Mouse (Mus musculus): Measurements from ENCODE around the gene Stxbp3. TPM values are rescaled to one million over a fixed set of nuclear protein-coding genes. Genes with fewer than 3 reads are reported as not detected.
"Not testable (repeated sequence)": the region's sequence is repeated elsewhere in the genome, so short reads cannot be mapped to it uniquely, and the experiment has no call there.

The Stxbp3 gene
- polyA plus RNA-seq, 1 experiment from 2014 or later = 27.8 TPM

- H3K27me3 ChIP-seq (replicated peaks) = no peaks in the 10 kb centered on the region
- no peak overlapping the region for H3K4me3 ChIP-seq
- H3K9me3 ChIP-seq (replicated peaks) = no peaks in the 10 kb centered on the region
- no peak for ATAC-seq (ENCODE audit: insufficient number of reproducible peaks, low FRiP score)
- H3K9ac ChIP-seq = no peak overlapping the region
- peaks cover 11% of the 10 kb centered on the region for H3K4me1 ChIP-seq (replicated peaks)
- no peak overlapping the region for H3K27ac ChIP-seq (ENCODE audit: poor library complexity, severe bottlenecking)
- H3K36me3 ChIP-seq = peaks cover 15% of the 10 kb centered on the region
- H3K4me2 ChIP-seq = no peak overlapping the region
- whole genome bisulfite sequencing = 52% methylated on average over 4 of the region's 4 CpGs
These were observed 359 bp upstream of the Stxbp3 start for GRCm38 (mm10) chr3:108840716-108841054.

GRCm38 (mm10) chr3:108839647-108839999 is 703 bp downstream of the Stxbp3 start:
- no peak for ATAC-seq (ENCODE audit: insufficient number of reproducible peaks, low FRiP score)
- H3K9me3 ChIP-seq (replicated peaks) = no peaks in the 10 kb centered on the region
- H3K4me1 ChIP-seq (replicated peaks) = peaks cover 11% of the 10 kb centered on the region
- no peaks in the 10 kb centered on the region for H3K27me3 ChIP-seq (replicated peaks)
- peak overlapping the region; percentile 85 for H3K9ac ChIP-seq
- WGBS = 6% methylated on average over 8 of the region's 8 CpGs
- H3K4me2 ChIP-seq = peak overlapping the region; percentile 66
- peak overlapping the region; percentile 88 for H3K27ac ChIP-seq (ENCODE audit: poor library complexity, severe bottlenecking)
- peak overlapping the region; percentile 85 for H3K4me3 ChIP-seq
- H3K36me3 ChIP-seq = peaks cover 16% of the 10 kb centered on the region

GRCm38 (mm10) chr3:108838980-108839379 is 1.3 kb downstream of the Stxbp3 start:
- Histone ChIP-seq H3K4me3 (peak overlapping the region; percentile 85), H3K27ac (ENCODE audit: poor library complexity, severe bottlenecking) (no peak overlapping the region), H3K9ac (peak overlapping the region; percentile 56; the same call in 1 of the 2 replicates), H3K4me2 (peak overlapping the region; percentile 62), H3K9me3 (replicated peaks) (no peaks in the 10 kb centered on the region), H3K36me3 (peaks cover 21% of the 10 kb centered on the region), H3K27me3 (replicated peaks) (no peaks in the 10 kb centered on the region), H3K4me1 (replicated peaks) (peaks cover 11% of the 10 kb centered on the region)
- ATAC-seq (ENCODE audit: insufficient number of reproducible peaks, low FRiP score) = no peak
- 55% methylated on average over 7 of the region's 7 CpGs for WGBS

- WGBS = 91% methylated on average over 6 of the region's 6 CpGs
- no peak for ATAC-seq (ENCODE audit: insufficient number of reproducible peaks, low FRiP score)
- Histone ChIP-seq H3K4me3 (no peak overlapping the region), H3K9ac (no peak overlapping the region), H3K9me3 (replicated peaks) (no peaks in the 10 kb centered on the region), H3K27ac (ENCODE audit: poor library complexity, severe bottlenecking) (no peak overlapping the region), H3K4me2 (no peak overlapping the region), H3K36me3 (peaks cover 25% of the 10 kb centered on the region), H3K27me3 (replicated peaks) (no peaks in the 10 kb centered on the region), H3K4me1 (replicated peaks) (peaks cover 11% of the 10 kb centered on the region)
These were observed 3.4 kb downstream of the Stxbp3 start for GRCm38 (mm10) chr3:108836931-108837330.

GRCm38 (mm10) chr3:108833717-108834116 is 6.6 kb downstream of the Stxbp3 start:
- not testable (repeated sequence) for ATAC-seq (ENCODE audit: insufficient number of reproducible peaks, low FRiP score); H3K4me3 ChIP-seq; H3K4me2 ChIP-seq; H3K9ac ChIP-seq; H3K9me3 ChIP-seq (replicated peaks); H3K27ac ChIP-seq (ENCODE audit: poor library complexity, severe bottlenecking); H3K27me3 ChIP-seq (replicated peaks)
- H3K4me1 ChIP-seq (replicated peaks) = peaks cover 17% of the 10 kb centered on the region
- WGBS = 78% methylated on average over 1 of the region's 1 CpGs
- H3K36me3 ChIP-seq = peaks cover 25% of the 10 kb centered on the region

- no peaks in the 10 kb centered on the region for H3K9me3 ChIP-seq (replicated peaks)
- H3K4me2 ChIP-seq = no peak overlapping the region
- WGBS = 92% methylated on average over 6 of the region's 6 CpGs
- no peak overlapping the region for H3K27ac ChIP-seq (ENCODE audit: poor library complexity, severe bottlenecking)
- no peak overlapping the region for H3K9ac ChIP-seq
- no peak overlapping the region for H3K4me3 ChIP-seq
- peaks cover 23% of the 10 kb centered on the region for H3K36me3 ChIP-seq
- H3K27me3 ChIP-seq (replicated peaks) = no peaks in the 10 kb centered on the region
- peaks cover 11% of the 10 kb centered on the region for H3K4me1 ChIP-seq (replicated peaks)
- ATAC-seq (ENCODE audit: insufficient number of reproducible peaks, low FRiP score) = no peak
These were observed 8.6 kb downstream of the Stxbp3 start for GRCm38 (mm10) chr3:108831750-108832149.

- Histone ChIP-seq H3K4me3 (no peak overlapping the region), H3K4me1 (replicated peaks) (peaks cover 11% of the 10 kb centered on the region), H3K9me3 (replicated peaks) (no peaks in the 10 kb centered on the region), H3K27ac (ENCODE audit: poor library complexity, severe bottlenecking) (no peak overlapping the region; the same call in 1 of the 2 replicates), H3K4me2 (0 out of 2 replicates have a peak overlapping the region, but pooled peaks have one; percentile 3), H3K27me3 (replicated peaks) (no peaks in the 10 kb centered on the region), H3K36me3 (peaks cover 23% of the 10 kb centered on the region), H3K9ac (no peak overlapping the region; the same call in 1 of the 2 replicates)
- 65% methylated on average over 11 of the region's 11 CpGs for WGBS
- peak; percentile 51; the same call in 1 of the 2 replicates for ATAC-seq (ENCODE audit: insufficient number of reproducible peaks, low FRiP score)
These were observed 9.8 kb downstream of the Stxbp3 start for GRCm38 (mm10) chr3:108830493-108830892.

- Histone ChIP-seq H3K4me3 (no peak overlapping the region), H3K4me1 (replicated peaks) (0 out of 2 replicates have a peak, but pooled peaks cover 3% of the 10 kb centered on the region), H3K36me3 (peaks cover 55% of the 10 kb centered on the region), H3K4me2 (no peak overlapping the region), H3K9ac (no peak overlapping the region), H3K27ac (ENCODE audit: poor library complexity, severe bottlenecking) (no peak overlapping the region), H3K27me3 (replicated peaks) (no peaks in the 10 kb centered on the region), H3K9me3 (replicated peaks) (no peaks in the 10 kb centered on the region)
- no peak for ATAC-seq (ENCODE audit: insufficient number of reproducible peaks, low FRiP score)
- WGBS = 76% methylated on average over 4 of the region's 4 CpGs
These were observed 24.7 kb downstream of the Stxbp3 start for GRCm38 (mm10) chr3:108815631-108816030.

- Histone ChIP-seq H3K4me3 (no peak overlapping the region), H3K27me3 (replicated peaks) (no peaks in the 10 kb centered on the region), H3K9ac (no peak overlapping the region), H3K27ac (ENCODE audit: poor library complexity, severe bottlenecking) (no peak overlapping the region), H3K9me3 (replicated peaks) (no peaks in the 10 kb centered on the region), H3K4me2 (no peak overlapping the region), H3K4me1 (replicated peaks) (peaks cover 4% of the 10 kb centered on the region; the same call in 1 of the 2 replicates), H3K36me3 (peaks cover 57% of the 10 kb centered on the region)
- ATAC-seq (ENCODE audit: insufficient number of reproducible peaks, low FRiP score) = no peak
- WGBS = 70% methylated on average over 4 of the region's 4 CpGs
These were observed 29.5 kb downstream of the Stxbp3 start for GRCm38 (mm10) chr3:108810747-108811263.

GRCm38 (mm10) chr3:108805622-108806021 is 34.7 kb downstream of the Stxbp3 start:
- no peak overlapping the region for H3K27ac ChIP-seq (ENCODE audit: poor library complexity, severe bottlenecking)
- H3K36me3 ChIP-seq = peaks cover 72% of the 10 kb centered on the region

GRCm38 (mm10) chr3:108798375-108798774 is 42.0 kb downstream of the Stxbp3 start:
- no peak for ATAC-seq (ENCODE audit: insufficient number of reproducible peaks, low FRiP score)
- WGBS = 92% methylated on average over 2 of the region's 2 CpGs
- peaks cover 81% of the 10 kb centered on the region for H3K36me3 ChIP-seq

More at GRCm38 (mm10) chr3:108805622-108806021, 34.7 kb downstream of the Stxbp3 start:
- Histone ChIP-seq H3K4me1 (replicated peaks) (peaks cover 10% of the 10 kb centered on the region), H3K9ac (no peak overlapping the region), H3K4me2 (no peak overlapping the region), H3K27me3 (replicated peaks) (no peaks in the 10 kb centered on the region), H3K9me3 (replicated peaks) (no peaks in the 10 kb centered on the region), H3K4me3 (no peak overlapping the region)
- WGBS = 77% methylated on average over 5 of the region's 5 CpGs
- ATAC-seq (ENCODE audit: insufficient number of reproducible peaks, low FRiP score) = no peak

GRCm38 (mm10) chr3:108797723-108798122 is 42.6 kb downstream of the Stxbp3 start:
- 0 out of 2 replicates have a peak, but pooled peaks cover 2% of the 10 kb centered on the region for H3K4me1 ChIP-seq (replicated peaks)
- no peak overlapping the region for H3K27ac ChIP-seq (ENCODE audit: poor library complexity, severe bottlenecking)
- 87% methylated on average over 6 of the region's 6 CpGs for WGBS
- no peak overlapping the region for H3K4me2 ChIP-seq
- H3K36me3 ChIP-seq = peaks cover 76% of the 10 kb centered on the region
- H3K27me3 ChIP-seq (replicated peaks) = no peaks in the 10 kb centered on the region
- no peaks in the 10 kb centered on the region for H3K9me3 ChIP-seq (replicated peaks)
- no peak overlapping the region for H3K9ac ChIP-seq
- ATAC-seq (ENCODE audit: insufficient number of reproducible peaks, low FRiP score) = no peak
- no peak overlapping the region for H3K4me3 ChIP-seq

More at GRCm38 (mm10) chr3:108798375-108798774, 42.0 kb downstream of the Stxbp3 start:
- H3K9ac ChIP-seq = no peak overlapping the region
- no peaks in the 10 kb centered on the region for H3K27me3 ChIP-seq (replicated peaks)
- no peak overlapping the region for H3K27ac ChIP-seq (ENCODE audit: poor library complexity, severe bottlenecking)
- no peaks in the 10 kb centered on the region for H3K9me3 ChIP-seq (replicated peaks)
- no peak overlapping the region for H3K4me3 ChIP-seq
- no peak overlapping the region for H3K4me2 ChIP-seq
- H3K4me1 ChIP-seq (replicated peaks) = 0 out of 2 replicates have a peak, but pooled peaks cover 2% of the 10 kb centered on the region

All from heart, embryonic 12.5 days (tissue).